Mouse (Mus musculus) limb, embryonic 11.5 days (tissue): ENCODE results near the gene Sds. TPM values are rescaled to one million over a fixed set of nuclear protein-coding genes. Genes with fewer than 3 reads are reported as not detected.
A peak's percentile ranks its signal among the peaks of the same experiment; 100 is the strongest.
"Not testable (repeated sequence)": the region's sequence is repeated elsewhere in the genome, so short reads cannot be mapped to it uniquely, and the experiment has no call there.

Experiments
- ATAC-seq: fragments of 200-750 bp; cut with Nextera tagmentation; 2 replicates; pipeline ENCODE4 v1.8.0; 2017; ENCODE audit warnings: low read depth; ENCODE audit not compliant: insufficient number of reproducible peaks, low FRiP score, low TSS enrichment
- DNase-seq: peaks from one replicate; pipeline ENCODE4 v3.0.0-alpha.2; 2015; ENCODE audit warnings: low spot score
- H3K27ac ChIP-seq: fragments of 300-500 bp; sonication (generic); replicated peaks from 2 replicates; pipeline ENCODE4 v1.5.1; 2014; ENCODE audit warnings: low read depth, mild to moderate bottlenecking, low read length
- H3K27me3 ChIP-seq: fragments of 300-500 bp; sonication (generic); 2 replicates; pipeline ENCODE4 v1.6.1; 2014; ENCODE audit warnings: mild to moderate bottlenecking, low read length, mixed read lengths; ENCODE audit not compliant: control insufficient read depth, insufficient read depth
- H3K36me3 ChIP-seq: fragments of 300-500 bp; sonication (generic); 2 replicates; pipeline ENCODE4 v1.6.1; 2014; ENCODE audit warnings: mild to moderate bottlenecking, low read length, moderate library complexity, mixed read lengths; ENCODE audit not compliant: control insufficient read depth, insufficient read depth
- H3K4me1 ChIP-seq: fragments of 300-500 bp; sonication (generic); 2 replicates; pipeline ENCODE4 v1.6.1; 2014; ENCODE audit warnings: low read length, mixed read lengths; ENCODE audit not compliant: control insufficient read depth, insufficient read depth
- H3K4me2 ChIP-seq: fragments of 300-500 bp; sonication (generic); 2 replicates; pipeline ENCODE4 v1.6.1; 2014; ENCODE audit warnings: low read depth, mild to moderate bottlenecking, moderate library complexity; ENCODE audit not compliant: severe bottlenecking
- H3K4me3 ChIP-seq: fragments of 300-500 bp; sonication (generic); 2 replicates; pipeline ENCODE4 v1.5.1; 2014; ENCODE audit warnings: low read depth, low read length
- H3K9ac ChIP-seq: fragments of 300-500 bp; sonication (generic); 2 replicates; pipeline ENCODE4 v1.6.1; 2014; ENCODE audit warnings: mild to moderate bottlenecking, low read length
- H3K9me3 ChIP-seq: fragments of 300-500 bp; sonication (generic); 2 replicates; pipeline ENCODE4 v1.6.1; 2016; ENCODE audit warnings: low read length; ENCODE audit not compliant: control insufficient read depth
- WGBS: fragments of 180-500 bp; shearing (Covaris S2); extraction: QIAGEN DNeasy Blood & Tissue Kit; methylation state at CpG from one replicate; pipeline ENCODE4 v1.1.7; 2014; 5-methylcytosine and 5-hydroxymethylcytosine counted together
- polyA plus RNA-seq: library from polyadenylated mRNA; unstranded; fragments of >200 nt; fragmentation: Nextera tagmentation; extraction: Ambion mirVana; gene quantifications from 2 replicates; pipeline ENCODE4 v1.2.1, GENCODE M21; 2014

Sds gene
- polyA plus RNA-seq, 1 experiment from 2014 or later, result not detected

GRCm38 (mm10) chr5:120497071-120497470 lies 20.7 kb downstream of the Sds start:
- WGBS, result 91% methylated on average over 3 of the region's 3 CpGs
- Histone ChIP-seq H3K4me2 (no peak overlapping the region), H3K36me3 (peaks cover 7% of the 10 kb centered on the region)

GRCm38 (mm10) chr5:120499202-120499601 lies 22.9 kb downstream of the Sds start:
- ATAC-seq (no peak), DNase-seq (no peak)
- Histone ChIP-seq H3K9me3 (no peaks in the 10 kb centered on the region), H3K9ac (no peak overlapping the region), H3K4me1 (peaks cover 8% of the 10 kb centered on the region; the same call in 1 of the 2 replicates), H3K36me3 (peaks cover 5% of the 10 kb centered on the region), H3K27me3 (no peaks in the 10 kb centered on the region), H3K4me2 (no peak overlapping the region), H3K27ac (no peak overlapping the region), H3K4me3 (no peak overlapping the region)
- 81% methylated on average over 4 of the region's 4 CpGs for WGBS

More at GRCm38 (mm10) chr5:120497071-120497470, 20.7 kb downstream of the Sds start:
- no peak overlapping the region for H3K4me3 ChIP-seq
- DNase-seq (no peak), ATAC-seq (no peak)
- no peaks in the 10 kb centered on the region for H3K9me3 ChIP-seq
- no peak overlapping the region for H3K9ac ChIP-seq
- H3K4me1 ChIP-seq, result peaks cover 1% of the 10 kb centered on the region; the same call in 1 of the 2 replicates
- no peak overlapping the region for H3K27ac ChIP-seq
- H3K27me3 ChIP-seq, result no peaks in the 10 kb centered on the region

GRCm38 (mm10) chr5:120500609-120501008 lies 24.3 kb downstream of the Sds start:
- not testable (repeated sequence) for H3K4me1 ChIP-seq, H3K36me3 ChIP-seq, H3K4me2 ChIP-seq, DNase-seq, H3K9me3 ChIP-seq, H3K27me3 ChIP-seq, H3K4me3 ChIP-seq, ATAC-seq, H3K9ac ChIP-seq, H3K27ac ChIP-seq
- WGBS, result 86% methylated on average over 9 of the region's 9 CpGs

GRCm38 (mm10) chr5:120502147-120502621 lies 25.9 kb downstream of the Sds start:
- peak overlapping the region; percentile 10; the same call in 1 of the 2 replicates for H3K4me3 ChIP-seq
- ATAC-seq (no peak), DNase-seq (no peak)
- no peaks in the 10 kb centered on the region for H3K27me3 ChIP-seq
- H3K4me2 ChIP-seq, result peak overlapping the region; percentile 84
- WGBS, result 58% methylated on average over 9 of the region's 9 CpGs
- H3K36me3 ChIP-seq, result peaks cover 5% of the 10 kb centered on the region; the same call in 1 of the 2 replicates
- no peak overlapping the region for H3K27ac ChIP-seq
- no peak overlapping the region for H3K9ac ChIP-seq
- H3K9me3 ChIP-seq, result no peaks in the 10 kb centered on the region
- H3K4me1 ChIP-seq, result peaks cover 8% of the 10 kb centered on the region; the same call in 1 of the 2 replicates

GRCm38 (mm10) chr5:120502675-120503143 lies 26.4 kb downstream of the Sds start:
- peaks cover 5% of the 10 kb centered on the region; the same call in 1 of the 2 replicates for H3K36me3 ChIP-seq
- peak overlapping the region; percentile 80 for H3K9ac ChIP-seq
- H3K9me3 ChIP-seq, result no peaks in the 10 kb centered on the region
- peak overlapping the region; percentile 84 for H3K4me2 ChIP-seq
- H3K27me3 ChIP-seq, result no peaks in the 10 kb centered on the region
- H3K4me3 ChIP-seq, result peak overlapping the region; percentile 84
- H3K27ac ChIP-seq, result no peak overlapping the region
- peaks cover 8% of the 10 kb centered on the region; the same call in 1 of the 2 replicates for H3K4me1 ChIP-seq
- DNase-seq, result no peak
- 11% methylated on average over 12 of the region's 12 CpGs for WGBS
- ATAC-seq, result no peak

- peak within 1 kb of the TSS; percentile 84 for H3K4me3 ChIP-seq
- H3K27me3 ChIP-seq, result no peaks in the 10 kb centered on the region
- H3K27ac ChIP-seq, result no peak within 1 kb of the TSS
- peak within 1 kb of the TSS; percentile 80 for H3K9ac ChIP-seq
- WGBS, result under 1% methylated on average over 55 of the region's 55 CpGs
- peak within 1 kb of the TSS; percentile 84 for H3K4me2 ChIP-seq
- peaks cover 8% of the 10 kb centered on the region; the same call in 1 of the 2 replicates for H3K4me1 ChIP-seq
- H3K36me3 ChIP-seq, result peaks cover 4% of the 10 kb centered on the region; the same call in 1 of the 2 replicates
- no peaks in the 10 kb centered on the region for H3K9me3 ChIP-seq
- ATAC-seq, result peak; percentile 63; the same call in 1 of the 2 replicates
- DNase-seq, result peak; percentile 96
Observed at GRCm38 (mm10) chr5:120503144-120503795, 26.9 kb downstream of the Sds start, which contains the start of gene Plbd2. Gene Plbd2, minus strand, starts transcription at chr5:120503625.

GRCm38 (mm10) chr5:120505368-120505767 lies 29.0 kb downstream of the Sds start:
- DNase-seq (peak; percentile 83), ATAC-seq (peak; percentile 18; the same call in 1 of the 2 replicates)
- Histone ChIP-seq H3K9me3 (no peaks in the 10 kb centered on the region), H3K4me1 (peaks cover 9% of the 10 kb centered on the region; the same call in 1 of the 2 replicates), H3K36me3 (no peaks in the 10 kb centered on the region), H3K9ac (no peak overlapping the region; the same call in 1 of the 2 replicates), H3K27ac (no peak overlapping the region), H3K27me3 (no peaks in the 10 kb centered on the region), H3K4me2 (no peak overlapping the region), H3K4me3 (no peak overlapping the region)
- 22% methylated on average over 16 of the region's 16 CpGs for WGBS

GRCm38 (mm10) chr5:120505781-120506180 lies 29.5 kb downstream of the Sds start:
- 66% methylated on average over 9 of the region's 9 CpGs for WGBS
- Histone ChIP-seq H3K9me3 (no peaks in the 10 kb centered on the region), H3K4me2 (no peak overlapping the region), H3K4me3 (no peak overlapping the region), H3K27ac (no peak overlapping the region), H3K9ac (no peak overlapping the region), H3K27me3 (no peaks in the 10 kb centered on the region), H3K4me1 (peaks cover 12% of the 10 kb centered on the region; the same call in 1 of the 2 replicates), H3K36me3 (no peaks in the 10 kb centered on the region)
- DNase-seq, result no peak
- no peak for ATAC-seq
